Mouse (Mus musculus) ZHBTc4 (cell line): ENCODE data around the gene Myo10.

Experiments
- DNase-seq: peaks from one replicate; pipeline ENCODE4 v3.0.0-alpha.2; 2011; ENCODE audit warnings: low read depth, low spot score

Myo10 gene

DNA sequence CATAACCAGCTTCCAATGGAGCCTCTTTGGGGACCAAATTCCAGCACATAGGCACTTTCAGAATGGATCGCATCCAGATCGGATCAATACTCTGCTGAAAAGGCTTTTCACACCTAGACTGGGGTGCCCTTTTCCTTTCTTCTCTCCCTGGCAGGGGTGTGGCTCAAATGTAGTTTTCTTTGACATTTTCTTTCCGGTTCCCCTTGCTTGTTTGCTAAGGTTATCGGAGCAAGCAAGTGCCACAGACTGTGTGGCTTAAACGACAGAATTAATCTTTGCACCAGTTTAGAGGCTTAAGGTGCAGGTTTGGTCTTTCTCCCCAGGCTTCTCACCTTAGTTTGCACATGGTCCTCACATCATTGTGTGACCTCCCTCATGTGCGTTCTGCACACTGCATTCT lies 11.1 kb upstream of the Myo10 start:
- DNase-seq: no peak

DNA sequence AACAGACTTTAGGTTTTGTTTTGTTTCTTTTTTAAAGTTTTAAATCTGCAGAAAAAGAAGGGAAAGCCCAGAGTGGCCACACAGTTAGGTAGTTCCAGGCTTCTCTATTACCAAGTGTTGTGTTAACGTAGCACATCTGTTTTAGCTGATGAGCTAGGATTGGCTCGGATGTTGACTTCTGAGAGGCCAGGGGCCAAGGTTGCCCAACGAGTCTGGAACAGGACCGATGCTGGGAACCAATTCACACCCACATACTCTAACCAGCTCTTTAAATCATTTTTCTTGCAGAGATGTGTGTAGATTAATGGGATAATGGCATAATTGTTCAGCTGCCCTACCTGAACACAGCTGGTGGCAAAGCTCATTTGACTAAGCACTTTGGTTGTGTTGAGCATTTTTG lies 1.8 kb upstream of the Myo10 start:
- DNase-seq: no peak

DNA sequence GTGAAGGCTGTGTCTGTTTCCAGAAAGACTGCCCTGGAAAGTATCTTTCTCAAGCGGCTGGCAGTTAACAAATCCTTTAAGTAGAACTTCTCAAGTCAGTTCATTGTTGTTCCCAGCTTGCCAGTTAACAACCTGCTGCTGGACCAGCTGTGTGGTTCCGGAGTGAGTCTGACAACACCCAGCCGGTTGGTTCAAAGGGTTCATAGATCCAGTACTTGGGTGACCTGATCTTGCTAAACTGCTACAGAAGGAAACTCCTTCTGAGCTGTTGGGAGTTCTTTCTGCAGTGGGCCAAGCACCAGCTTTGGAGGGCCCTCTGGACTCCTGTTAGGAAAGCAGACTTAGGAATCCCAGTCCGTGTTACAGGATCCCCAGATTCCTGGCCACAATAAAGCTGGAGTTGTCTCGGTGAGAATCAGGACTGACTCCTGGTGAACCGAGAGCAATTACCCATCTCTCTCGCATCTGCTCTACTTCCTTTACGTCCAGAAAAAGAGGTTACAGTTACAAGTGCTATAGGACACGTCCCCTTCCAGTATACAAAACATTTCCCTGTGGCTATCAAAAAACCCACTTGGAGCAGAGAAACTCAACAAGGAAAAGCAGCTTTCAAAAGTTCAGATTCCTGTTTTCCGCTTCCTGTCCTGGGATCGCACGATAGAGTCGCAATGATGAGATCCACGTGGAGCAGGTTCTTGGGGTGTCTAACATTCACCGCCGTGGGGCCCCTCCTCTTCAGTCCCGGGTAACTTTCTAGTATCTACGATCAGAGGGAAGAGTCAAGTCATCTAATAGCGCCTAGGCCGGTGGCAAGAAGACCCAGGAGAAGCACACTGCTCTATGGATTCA lies 750 bp upstream of the Myo10 start:
- DNase-seq: peak; percentile 76

DNA sequence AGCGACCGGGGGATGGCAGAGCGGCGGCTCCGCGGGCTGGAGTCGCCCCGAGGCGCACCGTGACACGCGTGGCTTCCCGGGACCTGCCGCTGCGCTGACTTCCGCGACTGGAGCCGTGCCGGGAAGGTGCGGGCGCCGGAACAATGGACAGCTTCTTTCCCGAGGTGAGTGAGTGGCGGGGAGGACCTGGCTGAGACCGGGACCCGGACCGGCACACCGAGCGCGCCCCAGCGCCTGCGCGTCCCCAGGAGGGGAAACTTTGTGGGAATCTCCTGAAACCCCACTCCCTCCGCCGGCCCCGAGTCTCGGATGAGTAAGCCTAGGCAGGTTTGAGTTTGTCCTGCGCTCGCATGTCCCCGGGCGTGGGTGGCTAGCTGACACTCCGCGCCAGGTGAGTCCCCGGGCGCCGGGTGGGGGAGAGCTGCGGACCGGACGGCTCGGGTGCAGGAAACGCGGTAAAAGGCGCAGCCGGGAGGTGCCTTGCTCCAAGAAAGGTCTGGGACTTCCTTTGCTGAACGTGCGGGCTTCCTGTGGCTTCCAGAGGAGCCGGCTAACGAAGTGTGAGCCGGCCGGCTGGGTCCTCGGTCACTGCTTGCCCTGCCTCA lies 644 bp downstream of the Myo10 start:
- DNase-seq: peak; percentile 57

DNA sequence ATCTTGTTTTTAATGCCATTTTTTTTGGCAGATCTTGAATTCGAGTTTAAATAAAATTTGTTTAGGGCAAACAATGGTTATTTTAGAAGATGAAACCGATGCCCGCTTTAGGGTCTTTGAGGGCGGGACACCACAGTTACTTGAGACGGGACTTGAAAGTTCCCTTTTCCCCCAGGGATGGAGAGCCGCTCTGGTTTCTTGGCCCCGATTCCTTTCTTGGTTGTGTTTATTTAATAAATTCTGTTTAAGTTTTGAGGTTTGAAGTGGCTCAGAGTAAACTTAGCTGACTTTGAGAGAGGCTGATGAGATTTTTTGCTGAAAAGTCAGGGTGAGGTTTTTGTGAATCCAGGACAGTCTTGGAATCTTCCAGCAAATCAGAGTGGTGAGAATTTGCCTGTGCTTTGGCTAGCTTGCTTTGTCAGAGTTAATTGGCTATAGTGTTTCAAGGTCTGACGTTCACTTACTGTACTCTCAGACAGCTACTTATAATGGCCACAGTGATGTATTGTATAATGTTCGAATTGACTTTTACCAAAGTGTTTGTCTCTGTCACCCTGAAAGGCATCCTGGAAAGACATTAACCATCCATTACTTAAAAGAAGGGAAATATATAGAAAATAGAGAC lies 1.3 kb downstream of the Myo10 start:
- DNase-seq: no peak

DNA sequence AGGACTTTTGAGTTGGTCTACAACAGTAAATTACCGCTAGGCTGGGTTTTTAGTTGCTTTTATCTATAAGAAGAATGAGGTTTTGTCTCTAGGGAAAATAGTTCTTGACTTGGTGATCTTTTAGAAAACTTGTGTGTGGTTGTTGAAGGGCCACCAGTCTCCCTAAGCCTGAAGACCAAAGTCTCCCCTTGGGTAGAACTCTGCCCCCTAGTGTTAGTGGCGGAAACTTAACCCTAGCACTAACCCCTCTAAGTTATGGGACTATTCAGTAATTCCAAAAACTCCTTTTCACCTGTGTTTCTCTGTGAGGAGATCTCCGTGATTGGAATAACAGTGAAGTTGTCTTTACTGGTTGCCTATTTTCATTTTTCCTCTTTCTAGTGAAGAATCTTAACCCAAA lies 1.9 kb downstream of the Myo10 start:
- peak; percentile 70 for DNase-seq

DNA sequence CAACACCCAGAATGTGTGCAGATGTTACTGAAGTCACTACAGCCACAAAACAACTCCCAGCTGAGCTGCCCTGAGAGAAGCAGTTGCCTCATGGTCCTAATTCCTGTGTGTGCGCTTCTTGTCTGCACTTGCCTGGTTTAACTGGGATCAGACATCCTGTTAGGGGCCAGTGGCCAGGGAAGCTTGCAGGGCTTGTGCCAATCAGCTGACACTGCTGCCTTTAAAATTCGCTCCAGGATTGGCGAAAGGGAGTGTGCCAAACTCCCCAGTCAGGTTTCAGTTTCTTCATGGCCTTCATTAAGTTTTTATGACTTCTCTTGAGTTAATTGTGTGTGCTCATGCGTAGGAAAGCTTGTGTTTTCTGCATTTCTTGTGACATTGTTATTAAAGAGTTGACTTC lies 3.1 kb downstream of the Myo10 start:
- DNase-seq: no peak

DNA sequence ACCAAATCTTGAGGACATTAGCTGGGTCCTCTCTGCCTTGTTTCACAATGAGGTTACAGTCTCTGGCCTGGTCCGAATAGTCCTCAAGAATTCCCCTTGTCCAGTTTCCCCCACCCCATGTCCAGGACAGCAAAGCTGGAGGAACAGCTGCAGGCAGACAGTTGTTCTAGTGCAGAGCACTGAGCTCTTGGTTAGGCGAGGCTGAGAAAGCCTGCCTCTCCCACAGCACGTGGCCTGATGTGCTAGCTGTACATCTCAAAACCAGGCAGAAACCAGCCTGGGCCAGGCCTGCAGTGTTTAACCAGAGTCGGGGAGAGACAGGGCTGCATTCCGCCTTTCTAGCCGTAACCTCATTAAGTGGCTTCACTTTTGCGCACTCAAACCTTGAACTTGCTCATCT lies 4.7 kb downstream of the Myo10 start:
- DNase-seq: peak; percentile 61

DNA sequence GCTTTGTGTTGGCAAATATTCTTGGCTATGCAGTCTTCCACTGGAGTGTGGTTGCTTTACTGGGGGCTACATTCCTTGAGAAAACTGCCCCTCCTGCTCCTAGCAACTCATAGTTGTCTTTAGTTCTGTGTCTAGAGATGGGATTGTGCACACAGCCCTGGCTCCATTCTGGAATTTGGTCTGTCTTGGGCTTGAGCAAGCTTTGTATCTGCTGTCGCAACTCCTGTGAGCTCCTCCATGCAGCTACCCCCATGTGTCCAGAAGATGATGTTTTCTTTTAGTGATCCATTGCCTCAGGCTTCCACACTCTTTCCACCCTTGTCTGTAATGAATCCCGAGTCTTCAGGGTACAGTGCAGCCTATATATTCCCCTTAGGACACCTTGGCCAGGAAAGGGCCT lies 5.9 kb downstream of the Myo10 start:
- no peak for DNase-seq

DNA sequence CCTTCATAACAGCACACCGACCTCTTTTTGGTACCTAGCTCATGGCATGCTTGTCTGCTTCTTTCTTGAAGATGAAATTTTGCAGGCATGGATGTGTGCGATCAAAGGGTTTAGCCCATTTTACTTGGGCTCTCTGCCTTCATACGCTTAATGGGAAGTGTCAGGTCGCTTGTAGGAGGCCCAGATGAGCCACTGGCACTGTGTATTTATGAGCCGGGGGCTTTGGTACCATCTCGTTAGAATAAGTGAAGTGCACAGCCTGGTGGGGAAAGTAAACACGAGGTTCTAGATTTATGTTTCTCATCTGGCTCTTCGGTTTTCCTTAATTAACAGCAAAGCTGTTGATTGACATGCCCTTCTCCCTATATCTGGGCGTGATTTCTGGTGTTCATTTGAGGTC lies 8.4 kb downstream of the Myo10 start:
- no peak for DNase-seq

DNA sequence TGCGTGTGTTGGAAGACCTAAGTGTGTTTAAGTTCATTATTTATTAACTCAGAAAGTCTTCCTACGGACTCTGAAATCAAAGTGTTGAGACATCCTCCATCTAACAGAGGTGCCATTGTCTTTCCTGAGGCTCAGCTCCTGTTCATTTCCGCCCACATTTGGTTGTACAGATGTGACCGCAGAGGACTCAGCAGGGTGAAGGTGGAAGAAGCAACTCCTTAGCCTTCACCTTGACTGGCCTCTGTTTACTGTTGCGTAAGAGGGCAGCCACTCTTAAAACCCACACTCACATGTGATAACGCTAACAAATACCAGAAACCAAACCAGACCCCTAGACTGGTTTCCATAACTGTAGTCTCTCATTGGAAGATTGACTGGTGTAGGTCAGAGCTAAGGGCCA lies 9.0 kb downstream of the Myo10 start:
- no peak for DNase-seq

DNA sequence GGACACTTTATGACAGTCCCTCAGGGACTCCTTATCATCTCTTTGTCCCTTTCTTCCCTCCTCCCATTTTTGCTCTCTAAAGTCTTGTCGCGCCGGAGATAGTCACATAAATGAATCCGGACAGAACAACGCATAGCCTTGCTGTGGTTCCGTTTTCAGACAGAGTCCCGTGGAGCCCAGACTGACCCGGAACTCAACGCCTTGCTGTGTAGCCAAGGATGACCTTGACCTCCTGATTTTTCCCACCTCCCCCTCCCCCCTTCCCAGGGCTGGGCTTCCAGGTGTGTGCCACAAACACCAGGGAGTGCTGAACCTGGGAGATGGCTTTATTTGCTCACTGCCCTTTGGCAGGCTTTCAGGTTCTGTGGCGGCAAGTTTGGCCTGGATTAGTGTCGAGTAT lies 10.6 kb downstream of the Myo10 start:
- peak; percentile 73 for DNase-seq

DNA sequence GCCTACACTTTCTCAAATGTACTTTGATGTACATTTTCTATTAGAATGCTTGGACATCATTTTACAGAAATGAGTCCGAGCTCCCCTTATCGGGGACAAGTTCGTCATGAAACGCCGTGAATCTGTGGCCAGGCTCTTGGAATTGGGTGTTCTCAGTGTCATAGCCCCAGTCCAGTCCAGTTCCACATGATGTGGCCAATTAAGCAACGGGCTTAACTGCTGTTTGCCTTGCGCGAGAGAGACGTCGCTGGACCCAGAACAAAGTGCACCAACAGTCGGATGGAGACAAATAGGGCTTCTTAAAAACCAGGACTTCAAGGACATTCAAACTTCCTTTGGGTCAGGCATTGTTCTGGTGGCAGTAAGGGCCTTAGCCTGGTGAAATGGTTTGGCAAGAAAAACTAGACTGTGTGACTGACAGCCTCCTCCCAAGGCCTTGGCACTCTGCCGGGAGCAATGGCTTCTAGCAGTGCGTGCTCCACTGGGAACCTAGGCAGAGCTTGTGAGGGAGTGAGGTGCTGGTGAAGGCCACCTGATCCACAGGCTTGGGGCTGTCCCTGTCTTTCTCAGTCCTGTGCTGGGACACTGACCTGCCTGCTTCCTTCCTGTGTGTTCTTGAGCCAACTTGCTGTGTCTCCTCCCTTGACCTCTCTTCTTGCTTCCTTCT lies 11.5 kb downstream of the Myo10 start:
- DNase-seq: no peak

DNA sequence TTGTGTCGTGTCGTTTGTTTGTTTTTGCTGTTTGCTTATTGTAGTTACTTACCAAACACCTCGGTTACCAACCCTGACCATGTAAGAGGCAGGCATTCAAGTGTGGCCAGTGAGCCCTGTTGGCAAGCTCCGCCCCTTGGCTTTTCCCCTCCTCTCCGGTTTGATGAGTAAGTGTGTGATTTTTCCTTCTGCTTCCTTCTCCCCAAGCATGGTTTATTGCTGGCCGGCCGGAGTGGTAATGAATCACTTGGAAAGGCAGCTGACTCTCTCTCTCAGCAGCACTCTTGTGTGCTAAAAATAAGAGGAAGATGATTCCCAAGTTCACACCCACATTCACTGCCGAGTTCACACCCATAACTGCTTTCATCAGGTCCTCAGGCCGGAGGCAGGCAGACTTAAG lies 15.4 kb downstream of the Myo10 start:
- DNase-seq: no peak

DNA sequence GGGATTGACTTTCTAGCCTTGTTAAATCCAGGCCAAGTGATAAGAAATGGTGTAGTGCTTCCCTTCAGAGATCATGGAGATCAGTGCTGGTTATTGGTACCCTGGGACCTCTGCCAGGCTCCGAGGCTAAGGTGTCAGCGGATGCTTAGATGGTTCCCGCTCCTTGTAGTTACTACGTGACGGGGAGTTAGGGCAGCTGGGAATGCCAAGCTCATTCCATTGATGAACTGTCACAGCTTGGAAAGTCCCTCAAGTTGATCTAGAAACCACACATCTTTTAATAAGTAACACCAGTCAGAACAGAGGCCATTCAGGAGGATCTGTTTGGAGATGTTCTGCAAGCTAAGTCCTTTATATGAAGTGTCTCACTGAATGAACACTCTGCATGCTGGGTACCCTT lies 16.9 kb downstream of the Myo10 start:
- DNase-seq: no peak

DNA sequence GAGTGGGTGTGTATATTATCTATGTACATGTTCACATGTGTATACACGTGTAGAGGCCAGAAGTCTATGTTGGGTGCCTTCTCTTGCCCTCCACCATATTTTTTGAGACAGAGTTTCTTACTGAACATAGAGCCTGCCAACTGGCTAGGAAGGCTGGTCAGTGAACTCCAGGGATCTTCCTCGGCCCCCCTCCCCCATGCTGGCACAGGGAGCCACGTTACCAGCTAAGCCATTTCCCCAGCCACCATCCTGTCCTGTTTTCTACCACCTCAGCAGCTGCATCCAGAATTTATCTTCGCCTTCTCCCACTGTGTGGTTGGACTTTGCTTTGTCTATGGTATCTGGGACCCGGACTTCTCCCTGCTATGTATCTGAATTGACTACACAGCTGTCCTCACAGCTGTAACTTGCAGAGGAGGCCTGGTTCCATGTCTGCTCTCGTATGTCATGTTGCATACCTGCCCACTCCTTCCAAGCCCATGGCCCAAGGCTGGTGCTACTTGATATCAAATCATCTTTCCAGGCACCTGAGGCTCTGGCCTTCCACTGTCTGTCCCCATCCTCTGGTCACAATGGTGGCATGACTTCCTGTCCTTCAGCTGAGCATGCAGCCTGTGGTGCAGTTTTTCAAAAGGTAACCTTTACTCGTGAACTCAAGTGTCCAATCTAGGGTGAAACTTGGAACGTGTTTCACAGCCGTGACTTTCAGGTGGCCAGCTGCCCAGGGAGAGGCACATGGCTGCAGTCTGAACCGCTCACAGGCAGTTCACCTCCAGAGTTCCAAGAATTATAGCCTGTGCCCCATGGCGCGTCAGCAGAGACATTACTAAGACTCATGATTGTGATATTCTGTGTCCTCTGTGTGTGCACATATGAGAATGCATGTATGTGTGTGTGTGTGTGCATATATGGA lies 18.8 kb downstream of the Myo10 start:
- no peak for DNase-seq

DNA sequence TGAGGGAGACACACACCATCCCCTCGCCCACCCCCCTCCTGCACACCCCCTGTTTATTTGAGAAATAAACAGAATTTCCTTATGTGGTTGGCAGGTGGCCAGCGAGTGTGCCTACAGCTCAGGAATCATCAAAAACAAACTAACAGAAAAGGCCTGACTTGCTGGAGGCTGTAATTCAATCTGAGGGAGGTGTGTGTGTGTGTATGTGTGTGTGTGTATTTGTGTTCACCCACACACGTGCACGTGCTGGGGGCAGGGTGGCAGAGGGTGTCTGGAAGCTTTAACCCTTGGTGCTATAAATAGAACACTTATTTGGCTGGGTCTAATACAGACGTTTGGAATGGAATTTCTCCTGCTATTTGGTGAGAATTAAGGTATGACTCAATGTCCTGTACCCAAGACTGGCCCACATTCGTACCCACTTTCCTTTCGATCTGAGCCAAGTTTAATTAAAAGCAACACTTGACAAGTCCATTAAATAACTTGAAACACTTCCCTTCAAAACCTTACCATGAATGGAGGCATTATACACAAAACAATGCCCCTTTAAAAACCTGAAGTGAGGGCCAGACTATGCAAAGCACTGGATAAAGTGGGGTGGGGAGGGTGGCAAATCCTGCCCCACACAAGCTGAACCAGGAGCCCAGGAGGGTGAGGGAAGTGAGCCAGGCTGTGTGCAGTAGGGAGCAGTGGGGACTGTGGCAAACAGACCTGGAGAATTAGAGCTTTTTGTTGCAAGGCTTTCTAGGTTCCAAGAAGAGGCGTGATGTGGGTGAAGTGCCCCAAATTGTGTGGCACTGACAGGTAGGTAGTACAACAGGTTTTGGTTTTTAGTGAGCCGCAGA lies 20.1 kb downstream of the Myo10 start:
- DNase-seq: no peak

DNA sequence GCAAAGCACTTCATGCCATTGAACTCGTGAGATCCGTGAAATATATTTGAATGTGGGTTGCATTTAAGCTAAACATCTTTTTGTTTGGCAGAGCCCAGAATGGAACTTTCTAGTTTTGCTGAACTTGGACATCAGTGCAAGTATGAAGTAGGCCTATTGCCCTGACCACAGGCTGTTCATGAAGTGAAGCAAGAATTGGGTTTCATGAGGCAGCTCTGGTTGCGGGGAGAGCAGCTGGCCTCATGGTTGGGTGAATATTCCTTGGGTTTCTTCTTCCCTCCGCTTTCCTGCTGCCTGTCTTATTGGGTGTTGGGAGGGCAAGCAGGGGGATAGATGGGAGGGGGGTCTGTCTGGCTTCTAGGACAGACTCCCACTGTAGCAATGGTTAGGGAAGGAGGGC lies 23.5 kb downstream of the Myo10 start:
- DNase-seq: no peak

DNA sequence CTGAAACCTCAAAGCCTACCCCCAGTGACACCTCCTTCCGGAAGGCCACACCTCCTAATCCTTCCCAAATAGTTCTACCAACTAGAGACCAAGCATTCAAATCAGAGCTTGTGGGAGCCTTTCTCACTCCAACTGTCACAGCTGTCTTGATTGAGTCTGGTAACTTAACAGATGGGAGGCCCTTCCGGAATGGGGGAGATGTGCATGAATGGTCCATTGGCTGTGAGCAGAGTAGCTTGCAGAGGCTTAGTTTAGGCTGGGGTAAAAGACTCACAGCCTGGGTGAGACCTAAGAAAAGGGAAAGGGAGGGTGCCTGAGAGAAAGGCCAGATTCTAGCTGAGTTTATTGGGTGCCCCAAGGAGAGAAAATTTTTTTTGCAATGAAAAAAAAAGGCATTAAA lies 26.0 kb downstream of the Myo10 start:
- DNase-seq: no peak

DNA sequence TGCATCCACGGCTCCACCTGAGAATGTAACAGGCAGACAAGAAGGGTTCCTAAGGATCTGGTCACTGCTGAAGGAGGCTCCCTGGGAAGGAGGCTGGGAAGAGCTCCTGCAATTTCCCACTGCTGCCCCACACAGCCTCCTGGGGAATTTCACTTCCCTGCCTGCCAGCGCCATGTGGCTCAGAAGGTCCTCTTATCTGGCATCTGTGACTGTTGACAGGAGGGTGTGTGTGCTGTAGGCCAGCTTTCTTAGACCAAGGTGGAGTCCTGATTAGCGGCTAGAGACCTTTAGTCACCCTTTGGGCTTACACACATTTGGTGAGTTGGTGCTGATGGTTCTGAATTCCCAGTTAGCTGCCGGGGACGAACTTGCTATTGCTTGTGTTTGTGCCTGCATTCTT lies 28.0 kb downstream of the Myo10 start:
- DNase-seq: no peak

DNA sequence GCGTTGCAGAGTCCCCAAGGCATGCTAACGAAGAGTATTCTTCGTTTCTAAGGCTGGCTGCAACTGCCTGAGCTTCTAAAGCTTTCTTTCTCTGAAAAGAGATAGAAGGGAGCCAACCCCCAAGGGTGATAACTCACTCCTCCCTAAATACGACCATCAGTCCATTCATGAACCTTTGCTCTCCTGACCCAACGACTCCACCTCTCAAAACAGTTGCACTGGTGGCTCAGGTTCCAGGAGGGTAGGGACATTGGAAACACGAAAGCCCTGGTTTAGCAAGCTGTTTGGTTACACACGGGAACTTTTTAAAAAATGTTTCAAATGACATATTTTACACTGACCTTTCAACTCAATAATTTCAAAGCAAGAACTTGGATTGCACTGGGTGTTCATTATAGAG lies 29.5 kb downstream of the Myo10 start:
- no peak for DNase-seq
